Mouse (Mus musculus) megakaryocyte, embryonic 14.5 days (primary cell): ENCODE results near the gene Orai3.

Experiments
- FLI1 ChIP-seq: IDR thresholded peaks from 2 replicates; pipeline ENCODE4 v1.6.1; 2012; ENCODE audit warnings: low read length, inconsistent platforms, mixed read lengths
- GATA1 ChIP-seq: IDR thresholded peaks from 3 replicates; pipeline ENCODE4 v1.6.1; 2012; ENCODE audit warnings: mixed read lengths, low read length, inconsistent platforms, borderline replicate concordance

- TF ChIP-seq FLI1 (no peak), GATA1 (no peak)
Measured at GRCm38 (mm10) chr7:127752069-127752468, 17.5 kb upstream of the Orai3 start.
